24 mouse cellular contexts compared by ENCODE assay signal in genomic region chr17:65755857-65756256, GRCm38 (mm10).
"Had no signal": no experiment of that assay in that cellular context is flagged by ENCODE, and none has a peak within 500 bp of the region (broad histone marks: within the 10 kb centered on the region; RNA-seq: fewer than 3 reads in every experiment).

No protein-coding gene starts in this region.

- H3K9me3 ChIP-seq: heart, embryonic 10.5 days; intestine, embryonic 15.5 days; limb, embryonic 10.5 days had no signal

- H3K27ac ChIP-seq: heart, embryonic 10.5 days; hindbrain, embryonic 10.5 days; hindbrain, embryonic 12.5 days; hindbrain, embryonic 14.5 days; intestine, embryonic 15.5 days; layer of hippocampus, adult 2 months; limb, embryonic 10.5 days; limb, embryonic 12.5 days had no signal

- H3K27me3 ChIP-seq: heart, embryonic 12.5 days; hindbrain, embryonic 12.5 days; intestine, embryonic 15.5 days; limb, embryonic 12.5 days had no signal

- H3K9ac ChIP-seq: heart, embryonic 12.5 days; hindbrain, embryonic 12.5 days; hindbrain, embryonic 14.5 days; intestine, embryonic 15.5 days; limb, embryonic 12.5 days had no signal

- ATAC-seq: hindbrain, embryonic 16.5 days; inflammation-experienced regulatory T-cells, adult 6 months; intestine, embryonic 15.5 days; intestine, postnatal 0 days had no signal

- DNase-seq: gastrocnemius, postnatal 14 days; gastrocnemius, postnatal 36 days; heart, adult 18-20 months; heart, postnatal 10 days; heart, postnatal 4 days; kidney, adult 18-20 months; kidney, adult 8-10 months; kidney, postnatal 10 days; kidney, postnatal 25 days; kidney, postnatal 4 days; liver had no signal

- H3K4me1 ChIP-seq: heart, embryonic 12.5 days; hindbrain, embryonic 10.5 days; hindbrain, embryonic 12.5 days; intestine, embryonic 15.5 days; limb, embryonic 10.5 days; limb, embryonic 12.5 days had no signal

- H3K4me3 ChIP-seq: heart, embryonic 10.5 days; heart, embryonic 12.5 days; hindbrain, embryonic 10.5 days; hindbrain, embryonic 12.5 days; intestine, embryonic 15.5 days; layer of hippocampus, adult 2 months; limb, embryonic 10.5 days; limb, embryonic 12.5 days had no signal

- H3K36me3 ChIP-seq: intestine, embryonic 15.5 days had no signal

- H3K4me2 ChIP-seq: heart, embryonic 12.5 days; hindbrain, embryonic 12.5 days; hindbrain, embryonic 14.5 days; intestine, embryonic 15.5 days; limb, embryonic 12.5 days; liver, embryonic 11.5 days had no signal
